Mouse (Mus musculus) heart, adult 2 months (tissue): ENCODE measurements around the gene Atp4b. TPM values are rescaled to one million over a fixed set of nuclear protein-coding genes. Genes with fewer than 3 reads are reported as not detected.
A peak's percentile ranks its signal among the peaks of the same experiment; 100 is the strongest.

ENCODE experiments used
- DNase-seq, 2 experiments: peaks; one replicate each; pipeline ENCODE4 v3.0.0; 2021
- H3K27ac ChIP-seq: fragments of 200-600 bp; 2 replicates; pipeline ENCODE4 v1.8.1; 2022
- H3K27me3 ChIP-seq: fragments of 200-500 bp; 2 replicates; pipeline ENCODE4 v1.6.1; 2012; ENCODE audit warnings: mild to moderate bottlenecking, low read length, inconsistent platforms, mixed read lengths; ENCODE audit not compliant: control insufficient read depth, insufficient read depth
- H3K36me3 ChIP-seq: fragments of 200-500 bp; 2 replicates; pipeline ENCODE4 v1.6.1; 2012; ENCODE audit warnings: low read length, inconsistent platforms; ENCODE audit not compliant: control insufficient read depth, insufficient read depth
- H3K4me1 ChIP-seq: fragments of 200-500 bp; 2 replicates; pipeline ENCODE4 v1.6.1; 2011; ENCODE audit warnings: low read length; ENCODE audit not compliant: control insufficient read depth, insufficient read depth
- H3K4me3 ChIP-seq: fragments of 200-600 bp; 2 replicates; pipeline ENCODE4 v1.8.1; 2022
- H3K79me2 ChIP-seq: fragments of 200-500 bp; replicated peaks from 2 replicates; pipeline ENCODE4 v1.6.1; 2012; ENCODE audit warnings: mild to moderate bottlenecking, inconsistent platforms, low read length, moderate library complexity, mixed read lengths; ENCODE audit not compliant: control insufficient read depth, insufficient read depth
- H3K9ac ChIP-seq: fragments of 200-500 bp; 2 replicates; pipeline ENCODE4 v1.6.1; 2012; ENCODE audit warnings: low read depth, mild to moderate bottlenecking, control low read depth, inconsistent platforms, low read length, mixed read lengths
- CTCF ChIP-seq: fragments of 200-600 bp; IDR thresholded peaks from 2 replicates; pipeline ENCODE4 v1.8.1; 2022; ENCODE audit warnings: antibody characterized with exemption, mild to moderate bottlenecking, moderate library complexity
- EP300 ChIP-seq: fragments of 200-500 bp; IDR thresholded peaks from 2 replicates; pipeline ENCODE4 v1.6.1; 2011; ENCODE audit warnings: low read depth, low read length, control low read depth; ENCODE audit not compliant: insufficient read depth
- POLR2A ChIP-seq: fragments of 200-500 bp; IDR thresholded peaks from 2 replicates; pipeline ENCODE4 v1.6.1; 2011; ENCODE audit warnings: mild to moderate bottlenecking, low read depth, low read length, control low read depth; ENCODE audit not compliant: insufficient read depth
- WGBS: fragments of 180-500 bp; shearing (Covaris S2); methylation state at CpG from one replicate; pipeline ENCODE4 v1.1.7; 2018; 5-methylcytosine and 5-hydroxymethylcytosine counted together
- intact Hi-C: fragments of 180-260 bp; cut with DNase I; formaldehyde crosslinking; loops from one replicate; pipeline ENCODE4 v1.15.1; 2025
- polyA plus RNA-seq: library from polyadenylated mRNA; depleted of rRNA; stranded (reverse); fragments of >200 nt; gene quantifications from 2 replicates; pipeline ENCODE4 v1.2.3, GENCODE M21; 2012
- total RNA-seq, 2 experiments: library from RNA; stranded (reverse); gene quantifications; 2 replicates each; pipeline ENCODE4 v1.2.3; 2021

Atp4b gene
- total and polyA plus RNA-seq, 3 experiments, result 0.33 TPM; not detected in 2

- no peak for DNase-seq
- intact Hi-C loops, result no loop called here
- WGBS, result 81% methylated on average over 3 of the region's 3 CpGs
- TF ChIP-seq CTCF, result no peak
- TF ChIP-seq EP300, result no peak
- no peak for TF ChIP-seq POLR2A
- H3K79me2 ChIP-seq, result no peaks in the 10 kb centered on the region
- H3K36me3 ChIP-seq, result no peaks in the 10 kb centered on the region
- no peak overlapping the region for H3K9ac ChIP-seq
- H3K27ac ChIP-seq, result no peak overlapping the region
- H3K4me1 ChIP-seq, result no peaks in the 10 kb centered on the region
- H3K27me3 ChIP-seq, result no peaks in the 10 kb centered on the region
- no peak overlapping the region for H3K4me3 ChIP-seq
Measured at GRCm38 (mm10) chr8:13382536-13382935, 14.1 kb downstream of the Atp4b start.

DNA sequence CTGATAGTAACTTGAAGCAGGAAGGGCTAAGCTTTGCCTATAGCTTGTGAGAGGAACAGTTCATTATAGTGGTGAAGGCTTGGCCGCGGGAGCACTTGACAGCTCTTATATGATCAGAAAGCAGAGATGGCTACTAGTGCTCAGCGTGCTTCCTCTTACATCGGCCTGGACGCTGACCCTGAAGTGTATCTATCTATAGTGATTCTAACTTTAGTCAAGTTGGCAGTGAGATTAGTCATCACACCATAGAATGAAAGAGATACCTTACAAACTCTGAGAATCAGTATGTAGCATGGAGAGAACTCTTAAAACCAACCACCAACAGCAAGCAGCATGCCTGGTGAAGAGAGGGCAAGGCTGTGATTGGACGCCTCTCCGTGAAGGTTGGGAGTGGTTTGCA is 15.0 kb downstream of the Atp4b start:
- no peak overlapping the region for H3K27ac ChIP-seq
- H3K4me3 ChIP-seq, result no peak overlapping the region
- TF ChIP-seq EP300 (no peak), POLR2A (no peak), CTCF (no peak)
- DNase-seq, result no peak
- no peaks in the 10 kb centered on the region for H3K4me1 ChIP-seq
- H3K79me2 ChIP-seq, result no peaks in the 10 kb centered on the region
- H3K9ac ChIP-seq, result no peak overlapping the region
- intact Hi-C loops, result no loop called here
- no peaks in the 10 kb centered on the region for H3K36me3 ChIP-seq
- H3K27me3 ChIP-seq, result no peaks in the 10 kb centered on the region
- 65% methylated on average over 7 of the region's 7 CpGs for WGBS

GRCm38 (mm10) chr8:13373151-13373662 is 23.4 kb downstream of the Atp4b start:
- no peaks in the 10 kb centered on the region for H3K4me1 ChIP-seq
- no peaks in the 10 kb centered on the region for H3K27me3 ChIP-seq
- H3K27ac ChIP-seq, result no peak overlapping the region
- intact Hi-C loops, result no loop called here
- WGBS, result 73% methylated on average over 8 of the region's 8 CpGs
- H3K9ac ChIP-seq, result no peak overlapping the region
- no peak overlapping the region for H3K4me3 ChIP-seq
- H3K36me3 ChIP-seq, result no peaks in the 10 kb centered on the region
- no peak for TF ChIP-seq EP300
- no peak for TF ChIP-seq POLR2A
- no peak for TF ChIP-seq CTCF
- DNase-seq, result no peak
- no peaks in the 10 kb centered on the region for H3K79me2 ChIP-seq

GRCm38 (mm10) chr8:13361865-13362264 is 34.8 kb downstream of the Atp4b start:
- Histone ChIP-seq H3K27me3 (no peaks in the 10 kb centered on the region), H3K79me2 (no peaks in the 10 kb centered on the region), H3K4me1 (no peaks in the 10 kb centered on the region), H3K9ac (no peak overlapping the region), H3K27ac (no peak overlapping the region), H3K36me3 (no peaks in the 10 kb centered on the region), H3K4me3 (no peak overlapping the region)
- 97% methylated on average over 6 of the region's 6 CpGs for WGBS
- no peak for DNase-seq
- TF ChIP-seq POLR2A (no peak), CTCF (peak; percentile 34), EP300 (no peak)
- intact Hi-C loops, result no loop called here

- 74% methylated on average over 7 of the region's 7 CpGs for WGBS
- no peaks in the 10 kb centered on the region for H3K79me2 ChIP-seq
- no peak overlapping the region for H3K27ac ChIP-seq
- H3K36me3 ChIP-seq, result no peaks in the 10 kb centered on the region
- H3K27me3 ChIP-seq, result no peaks in the 10 kb centered on the region
- H3K4me1 ChIP-seq, result no peaks in the 10 kb centered on the region
- TF ChIP-seq CTCF (no peak), EP300 (no peak), POLR2A (no peak)
- H3K9ac ChIP-seq, result no peak overlapping the region
- intact Hi-C loops, result no loop called here
- no peak overlapping the region for H3K4me3 ChIP-seq
- DNase-seq, result no peak
Measured at GRCm38 (mm10) chr8:13360213-13360612, 36.4 kb downstream of the Atp4b start.

DNA sequence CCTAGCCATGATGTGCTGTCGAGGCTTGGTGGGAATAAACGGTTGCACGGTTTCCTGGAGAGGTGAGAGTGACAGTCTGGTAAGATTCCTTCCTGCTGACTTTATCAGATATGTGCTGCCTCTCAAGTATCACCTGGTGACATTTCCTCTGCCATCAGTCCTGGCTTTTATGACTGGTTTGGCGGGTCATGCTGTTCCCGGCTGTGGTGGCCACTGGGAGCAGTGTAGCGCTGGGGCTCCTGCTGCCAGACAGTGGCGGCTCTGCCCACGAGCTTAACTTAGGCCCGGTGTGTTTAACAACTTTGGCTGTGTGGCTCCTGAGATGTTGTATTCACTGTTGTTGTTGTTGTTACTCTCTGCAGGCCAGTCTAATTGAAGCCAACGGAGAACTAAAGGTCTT is 39.9 kb downstream of the Atp4b start:
- Histone ChIP-seq H3K36me3 (no peaks in the 10 kb centered on the region), H3K27ac (no peak overlapping the region), H3K4me3 (no peak overlapping the region), H3K79me2 (no peaks in the 10 kb centered on the region), H3K9ac (no peak overlapping the region), H3K27me3 (no peaks in the 10 kb centered on the region), H3K4me1 (no peaks in the 10 kb centered on the region; the same call in 1 of the 2 replicates)
- 65% methylated on average over 10 of the region's 10 CpGs for WGBS
- TF ChIP-seq CTCF, result peak; percentile 30
- TF ChIP-seq EP300, result no peak
- DNase-seq, result no peak
- intact Hi-C loops, result no loop called here

DNA sequence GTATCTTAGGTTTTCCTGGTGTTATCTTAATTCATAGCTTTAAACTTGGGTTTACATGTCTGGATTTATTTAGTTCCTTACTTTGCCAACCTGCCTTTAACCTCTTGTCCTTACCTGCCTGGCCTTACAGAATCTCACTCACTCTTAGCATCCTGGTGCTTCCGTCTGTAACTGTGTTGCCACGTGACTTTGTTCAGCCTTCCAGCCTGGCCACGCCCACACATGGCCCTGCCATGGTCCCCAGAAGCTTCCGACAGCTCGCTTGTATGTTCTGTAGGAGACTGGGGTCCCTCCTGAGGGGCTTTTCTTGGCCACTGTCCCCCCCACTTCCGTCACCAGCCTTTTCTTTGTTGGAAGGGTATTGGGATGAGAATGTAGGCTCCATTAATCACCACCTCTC is 40.4 kb downstream of the Atp4b start:
- intact Hi-C loops, result no loop called here
- Histone ChIP-seq H3K27ac (no peak overlapping the region), H3K79me2 (no peaks in the 10 kb centered on the region), H3K36me3 (no peaks in the 10 kb centered on the region), H3K4me1 (no peaks in the 10 kb centered on the region; the same call in 1 of the 2 replicates), H3K9ac (no peak overlapping the region), H3K27me3 (no peaks in the 10 kb centered on the region), H3K4me3 (no peak overlapping the region)
- no peak for DNase-seq
- 82% methylated on average over 6 of the region's 6 CpGs for WGBS
- no peak for TF ChIP-seq POLR2A
- no peak for TF ChIP-seq EP300
- TF ChIP-seq CTCF, result no peak
